Mouse (Mus musculus) stomach, postnatal 0 days (tissue): ENCODE measurements at regions not wholly inside any gene's neighbourhood (a gene's known extent, or its start where the extent isn't known, plus 50 kb on each side); places are given as distances from the start of the nearest gene placed in this dataset.

Experiments
- CTCF ChIP-seq: IDR thresholded peaks from 2 replicates; pipeline ENCODE4 v1.5.1; 2016; ENCODE audit warnings: antibody characterized with exemption, low read depth, mild to moderate bottlenecking, moderate library complexity
- EP300 ChIP-seq: optimal IDR thresholded peaks from 2 replicates; pipeline ENCODE3; 2016; ENCODE audit warnings: antibody characterized with exemption

- TF ChIP-seq CTCF (peak; percentile 35; the same call in 1 of the 2 replicates), EP300 (no peak)
Observed at GRCm38 (mm10) chr1:119308719-119309365, 113.2 kb downstream of the Inhbb start.
